Mouse (Mus musculus) stomach, embryonic 14.5 days (tissue): Measurements from ENCODE around the gene Ccl20. TPM values are rescaled to one million over a fixed set of nuclear protein-coding genes. Genes with fewer than 3 reads are reported as not detected.
A peak's percentile ranks its signal among the peaks of the same experiment; 100 is the strongest.

ENCODE experiments used
- ATAC-seq: fragments of 200-750 bp; cut with Nextera tagmentation; 2 replicates; pipeline ENCODE4 v1.8.0; 2017; ENCODE audit warnings: low read depth, moderate TSS enrichment; ENCODE audit not compliant: insufficient number of reproducible peaks, insufficient read depth, low FRiP score
- H3K27ac ChIP-seq: fragments of 300-500 bp; sonication (generic); 2 replicates; pipeline ENCODE4 v1.5.1; 2014; ENCODE audit warnings: mild to moderate bottlenecking, low read length, moderate library complexity, mixed read lengths
- H3K27me3 ChIP-seq: fragments of 300-500 bp; sonication (generic); 2 replicates; pipeline ENCODE4 v1.6.1; 2014; ENCODE audit warnings: low read length, control low read depth, mixed read lengths; ENCODE audit not compliant: control insufficient read depth, insufficient read depth
- H3K36me3 ChIP-seq: fragments of 300-500 bp; sonication (generic); 2 replicates; pipeline ENCODE4 v1.6.1; 2014; ENCODE audit warnings: mild to moderate bottlenecking, control low read depth, low read length, moderate library complexity, mixed read lengths; ENCODE audit not compliant: control insufficient read depth, insufficient read depth
- H3K4me1 ChIP-seq: fragments of 300-500 bp; sonication (generic); 2 replicates; pipeline ENCODE4 v1.6.1; 2014; ENCODE audit warnings: low read length, control low read depth, mixed read lengths; ENCODE audit not compliant: control insufficient read depth, insufficient read depth
- H3K4me2 ChIP-seq: fragments of 300-500 bp; sonication (generic); replicated peaks from 2 replicates; pipeline ENCODE4 v1.6.1; 2014; ENCODE audit warnings: low read depth, low read length, control low read depth
- H3K4me3 ChIP-seq: fragments of 300-500 bp; sonication (generic); 2 replicates; pipeline ENCODE4 v1.5.1; 2014; ENCODE audit warnings: low read depth, low read length, control low read depth
- H3K9ac ChIP-seq: fragments of 300-500 bp; sonication (generic); replicated peaks from 2 replicates; pipeline ENCODE4 v1.6.1; 2014; ENCODE audit warnings: low read depth, mild to moderate bottlenecking, control low read depth, low read length, moderate library complexity, mixed read lengths
- H3K9me3 ChIP-seq: fragments of 300-500 bp; sonication (generic); 2 replicates; pipeline ENCODE4 v1.6.1; 2016; ENCODE audit warnings: low read depth, low read length, control low read depth; ENCODE audit not compliant: control insufficient read depth
- WGBS: fragments of 180-500 bp; shearing (Covaris S2); extraction: QIAGEN DNeasy Blood & Tissue Kit; methylation state at CpG from one replicate; pipeline ENCODE4 v1.1.7; 2014; 5-methylcytosine and 5-hydroxymethylcytosine counted together
- polyA plus RNA-seq: library from polyadenylated mRNA; unstranded; fragments of >200 nt; fragmentation: Nextera tagmentation; extraction: Ambion mirVana; gene quantifications from 2 replicates; pipeline ENCODE4 v1.2.1, GENCODE M21; 2014

Gene Ccl20
- polyA plus RNA-seq, 1 experiment from 2014 or later: 6.9 TPM

- H3K9ac ChIP-seq: no peak overlapping the region
- 61% methylated on average over 3 of the region's 3 CpGs for WGBS
- no peak overlapping the region for H3K4me2 ChIP-seq
- H3K4me1 ChIP-seq: no peaks in the 10 kb centered on the region
- H3K4me3 ChIP-seq: no peak overlapping the region
- H3K36me3 ChIP-seq: no peaks in the 10 kb centered on the region
- no peak for ATAC-seq
- no peak overlapping the region for H3K27ac ChIP-seq
- H3K9me3 ChIP-seq: no peaks in the 10 kb centered on the region
- no peaks in the 10 kb centered on the region for H3K27me3 ChIP-seq
Measured at GRCm38 (mm10) chr1:83150227-83150626, 33.7 kb downstream of the Ccl20 start.

- no peaks in the 10 kb centered on the region for H3K27me3 ChIP-seq
Measured at GRCm38 (mm10) chr1:83152961-83153360, 36.4 kb downstream of the Ccl20 start.

GRCm38 (mm10) chr1:83156876-83157275, 40.3 kb downstream of the Ccl20 start:
- 59% methylated on average over 1 of the region's 1 CpGs for WGBS
- Histone ChIP-seq H3K4me1 (no peaks in the 10 kb centered on the region), H3K9me3 (no peaks in the 10 kb centered on the region), H3K27ac (no peak overlapping the region), H3K4me3 (no peak overlapping the region), H3K27me3 (no peaks in the 10 kb centered on the region), H3K9ac (no peak overlapping the region), H3K36me3 (no peaks in the 10 kb centered on the region), H3K4me2 (no peak overlapping the region)
- ATAC-seq: no peak

More at GRCm38 (mm10) chr1:83152961-83153360, 36.4 kb downstream of the Ccl20 start:
- H3K9me3 ChIP-seq: no peaks in the 10 kb centered on the region
- H3K27ac ChIP-seq: no peak overlapping the region
- no peak for ATAC-seq
- no peak overlapping the region for H3K4me3 ChIP-seq
- WGBS: 78% methylated on average over 3 of the region's 3 CpGs
- H3K4me2 ChIP-seq: no peak overlapping the region
- H3K36me3 ChIP-seq: no peaks in the 10 kb centered on the region
- H3K9ac ChIP-seq: no peak overlapping the region
- no peaks in the 10 kb centered on the region for H3K4me1 ChIP-seq

- 3% methylated on average over 16 of the region's 16 CpGs for WGBS
- H3K4me2 ChIP-seq: peak within 1 kb of the TSS; percentile 67
- H3K4me3 ChIP-seq: peak within 1 kb of the TSS; percentile 52
- ATAC-seq: peak; percentile 88
- H3K9ac ChIP-seq: peak within 1 kb of the TSS; percentile 36; the same call in 1 of the 2 replicates
- H3K9me3 ChIP-seq: no peaks in the 10 kb centered on the region
- no peaks in the 10 kb centered on the region for H3K27me3 ChIP-seq
- H3K27ac ChIP-seq: no peak within 1 kb of the TSS
- no peaks in the 10 kb centered on the region for H3K4me1 ChIP-seq
- H3K36me3 ChIP-seq: no peaks in the 10 kb centered on the region
Measured at GRCm38 (mm10) chr1:83159603-83160002, 43.0 kb downstream of the Ccl20 start, which contains the start of gene Daw1. Gene Daw1, plus strand, starts transcription at chr1:83159752.

GRCm38 (mm10) chr1:83161658-83162057, 45.1 kb downstream of the Ccl20 start:
- no peaks in the 10 kb centered on the region for H3K9me3 ChIP-seq
- H3K36me3 ChIP-seq: no peaks in the 10 kb centered on the region
- no peak overlapping the region for H3K9ac ChIP-seq
- no peak for ATAC-seq
- no peak overlapping the region for H3K27ac ChIP-seq
- no peak overlapping the region for H3K4me3 ChIP-seq
- H3K27me3 ChIP-seq: no peaks in the 10 kb centered on the region
- no peak overlapping the region for H3K4me2 ChIP-seq
- no peaks in the 10 kb centered on the region for H3K4me1 ChIP-seq
- WGBS: 55% methylated on average over 3 of the region's 3 CpGs

DNA sequence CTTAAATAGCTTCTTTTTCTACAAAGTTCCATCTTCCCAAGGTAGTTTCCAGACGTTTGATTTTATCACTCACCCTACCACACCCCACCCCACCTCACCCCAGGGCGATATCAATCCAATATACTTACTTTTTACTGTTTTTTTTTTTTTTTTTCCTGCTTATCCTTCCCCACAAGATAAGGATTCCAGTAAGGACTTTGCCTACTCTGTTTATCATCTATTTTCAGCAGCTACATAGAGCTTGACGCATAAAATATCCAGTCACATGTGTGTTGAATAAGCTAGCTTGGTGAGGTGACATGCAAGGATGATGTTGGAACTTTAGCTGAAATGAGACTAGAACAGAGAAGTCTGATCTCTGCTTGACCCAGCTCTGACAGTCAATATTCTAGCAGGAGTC, 47.5 kb downstream of the Ccl20 start:
- Histone ChIP-seq H3K9me3 (no peaks in the 10 kb centered on the region), H3K27ac (no peak overlapping the region), H3K4me1 (no peaks in the 10 kb centered on the region), H3K36me3 (no peaks in the 10 kb centered on the region), H3K27me3 (no peaks in the 10 kb centered on the region), H3K9ac (no peak overlapping the region), H3K4me2 (no peak overlapping the region), H3K4me3 (no peak overlapping the region)
- no peak for ATAC-seq
- 61% methylated on average over 3 of the region's 3 CpGs for WGBS

Other genes with a start within 250 kb of the Ccl20 start
- gene A030005L19Rik, start 203.4 kb upstream of the Ccl20 start, polyA plus RNA-seq: not detected in 2 replicates
- not detected in 2 replicates for gene A030014E15Rik, start 191.8 kb upstream of the Ccl20 start, polyA plus RNA-seq
- gene Gm6217, start 185.4 kb upstream of the Ccl20 start, polyA plus RNA-seq: not detected in 2 replicates
- not detected in 2 replicates for gene A030003K21Rik, start 173.4 kb upstream of the Ccl20 start, polyA plus RNA-seq
- not detected in 2 replicates for gene Gm7544, start 160.8 kb upstream of the Ccl20 start, polyA plus RNA-seq
- gene Gm47955, start 156.5 kb upstream of the Ccl20 start, polyA plus RNA-seq: not detected in 2 replicates
- not detected in 2 replicates for gene Gm47959, start 116.2 kb upstream of the Ccl20 start, polyA plus RNA-seq
- gene Slc19a3, start 78.3 kb upstream of the Ccl20 start, polyA plus RNA-seq: 0.56 and 1.1 TPM in 2 replicates
- gene Krtap28-10, start 74.3 kb upstream of the Ccl20 start, polyA plus RNA-seq: not detected in 2 replicates
- gene Gm47969, start 71.8 kb upstream of the Ccl20 start, polyA plus RNA-seq: not detected in 2 replicates
- gene A030005K14Rik, start 57.4 kb upstream of the Ccl20 start, polyA plus RNA-seq: not detected in 2 replicates
- gene Krtap28-13, start 55.8 kb upstream of the Ccl20 start, polyA plus RNA-seq: not detected in 2 replicates
- gene Daw1, start 43.0 kb downstream of the Ccl20 start, polyA plus RNA-seq: not detected in 2 replicates